Mouse (Mus musculus) stomach, postnatal 0 days (tissue): ENCODE results near the gene Sbds. TPM values are rescaled to one million over a fixed set of nuclear protein-coding genes. Genes with fewer than 3 reads are reported as not detected.

Experiments
- ATAC-seq: fragments of 200-750 bp; cut with Nextera tagmentation; 2 replicates; pipeline ENCODE4 v1.8.0; 2017; ENCODE audit not compliant: low FRiP score, low TSS enrichment
- DNase-seq: peaks from one replicate; pipeline ENCODE4 v3.0.0-alpha.2; 2016; ENCODE audit warnings: low spot score
- H3K27ac ChIP-seq: fragments of 300-500 bp; sonication (generic); replicated peaks from 2 replicates; pipeline ENCODE4 v1.5.1; 2014; ENCODE audit warnings: mild to moderate bottlenecking, control low read depth
- H3K27me3 ChIP-seq: fragments of 300-500 bp; sonication (generic); 2 replicates; pipeline ENCODE4 v1.6.1; 2014; ENCODE audit warnings: low read length; ENCODE audit not compliant: control insufficient read depth, insufficient read depth
- H3K36me3 ChIP-seq: fragments of 300-500 bp; sonication (generic); 2 replicates; pipeline ENCODE4 v1.6.1; 2014; ENCODE audit warnings: low read length, mixed read lengths; ENCODE audit not compliant: control insufficient read depth, insufficient read depth
- H3K4me1 ChIP-seq: fragments of 300-500 bp; sonication (generic); replicated peaks from 2 replicates; pipeline ENCODE4 v1.6.1; 2014; ENCODE audit warnings: antibody characterized with exemption; ENCODE audit not compliant: control insufficient read depth, insufficient read depth
- H3K4me2 ChIP-seq: fragments of 300-500 bp; sonication (generic); replicated peaks from 2 replicates; pipeline ENCODE4 v1.6.1; 2014; ENCODE audit warnings: low read depth, mild to moderate bottlenecking, control low read depth, moderate library complexity
- H3K4me3 ChIP-seq: fragments of 300-500 bp; sonication (generic); 2 replicates; pipeline ENCODE4 v1.5.1; 2014; ENCODE audit warnings: low read depth, low read length, control low read depth
- H3K9ac ChIP-seq: fragments of 300-500 bp; sonication (generic); 2 replicates; pipeline ENCODE4 v1.6.1; 2014; ENCODE audit warnings: mild to moderate bottlenecking, low read length, control low read depth, mixed read lengths
- H3K9me3 ChIP-seq: fragments of 300-500 bp; sonication (generic); 2 replicates; pipeline ENCODE4 v1.6.1; 2016; ENCODE audit warnings: low read length; ENCODE audit not compliant: control insufficient read depth
- CTCF ChIP-seq: IDR thresholded peaks from 2 replicates; pipeline ENCODE4 v1.5.1; 2016; ENCODE audit warnings: antibody characterized with exemption, low read depth, mild to moderate bottlenecking, moderate library complexity
- EP300 ChIP-seq: optimal IDR thresholded peaks from 2 replicates; pipeline ENCODE3; 2016; ENCODE audit warnings: antibody characterized with exemption
- WGBS: fragments of 180-500 bp; shearing (Covaris S2); extraction: QIAGEN DNeasy Blood & Tissue Kit; methylation state at CpG from one replicate; pipeline ENCODE4 v1.1.7; 2014; 5-methylcytosine and 5-hydroxymethylcytosine counted together
- polyA plus RNA-seq: library from polyadenylated mRNA; unstranded; fragments of >200 nt; fragmentation: Nextera tagmentation; extraction: Ambion mirVana; gene quantifications from 2 replicates; pipeline ENCODE4 v1.2.1, GENCODE M21; 2015

Sbds gene
- 72.0 and 76.2 TPM in 2 replicates for polyA plus RNA-seq

DNA sequence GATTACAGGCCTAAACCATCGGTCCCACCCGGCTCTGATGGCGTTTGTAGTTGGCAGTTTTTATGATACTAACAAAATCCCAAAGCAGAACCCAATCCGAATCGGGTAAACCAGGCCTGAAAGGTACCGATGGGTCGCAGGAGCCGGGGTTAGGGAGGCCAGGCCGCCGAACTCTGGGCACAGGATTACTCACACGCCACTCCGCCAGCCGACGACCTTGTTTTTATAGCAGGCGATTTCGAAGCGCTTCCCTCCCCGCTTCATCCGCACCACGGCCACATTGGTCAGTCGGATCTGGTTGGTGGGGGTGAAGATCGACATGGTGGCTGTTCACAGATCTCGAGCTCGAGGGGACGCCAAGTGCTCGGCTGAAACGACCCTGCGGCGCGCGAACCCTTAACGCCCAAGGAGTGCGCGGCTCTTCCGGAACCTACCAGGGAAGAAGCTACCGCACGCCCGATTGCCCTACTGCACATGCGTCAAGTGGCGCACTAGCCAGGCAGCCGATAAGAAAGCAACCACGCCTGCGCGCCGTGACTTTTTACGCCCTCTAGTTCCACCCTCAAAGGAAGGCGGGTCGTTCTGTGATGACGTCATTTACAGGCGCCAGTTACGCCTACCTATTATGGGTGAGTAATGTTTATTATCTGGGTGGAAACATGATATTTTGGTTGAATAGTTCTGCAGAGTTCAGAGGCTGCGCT, at the start of gene Sbds, which contains the start of gene Tyw1:
Sbds (minus strand) TSS at position 514 of the 704 bp plus-strand sequence.
Tyw1 (plus strand) TSS at position 603 of the 704 bp plus-strand sequence.
- H3K4me3 ChIP-seq, result peak within 1 kb of the TSS; percentile 75
- peaks cover 3% of the 10 kb centered on the region; the same call in 1 of the 2 replicates for H3K36me3 ChIP-seq
- peak within 1 kb of the TSS; percentile 95 for H3K27ac ChIP-seq
- peak; percentile 92 for ATAC-seq
- TF ChIP-seq CTCF (peak; percentile 19; the same call in 1 of the 2 replicates), EP300 (no peak)
- under 1% methylated on average over 52 of the region's 52 CpGs for WGBS
- no peaks in the 10 kb centered on the region for H3K9me3 ChIP-seq
- H3K4me1 ChIP-seq, result no peaks in the 10 kb centered on the region; the same call in 1 of the 2 replicates
- H3K27me3 ChIP-seq, result no peaks in the 10 kb centered on the region
- DNase-seq, result peak; percentile 98
- peak within 1 kb of the TSS; percentile 86 for H3K9ac ChIP-seq
- peak within 1 kb of the TSS; percentile 68 for H3K4me2 ChIP-seq

DNA sequence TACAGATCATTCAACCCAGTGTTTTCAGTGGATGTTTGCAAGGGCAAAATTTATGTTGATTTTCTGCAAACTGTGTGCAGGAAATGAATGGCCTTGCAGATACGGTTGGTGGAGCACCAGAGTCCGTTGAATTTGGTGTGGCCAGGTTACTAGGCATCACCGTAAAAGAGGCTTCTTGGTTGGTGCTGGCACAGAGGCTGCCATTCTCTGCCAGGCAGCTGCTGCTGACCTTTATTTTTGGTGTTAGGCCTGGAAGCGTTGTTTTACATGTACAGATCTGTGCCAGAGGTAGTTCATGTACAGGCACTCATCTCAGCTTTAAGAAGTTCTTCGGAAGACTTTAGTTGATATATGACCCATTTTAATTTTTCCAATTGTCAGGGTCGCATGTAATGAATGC, 48.3 kb upstream of the Sbds start:
- TF ChIP-seq CTCF (no peak), EP300 (no peak)

DNA sequence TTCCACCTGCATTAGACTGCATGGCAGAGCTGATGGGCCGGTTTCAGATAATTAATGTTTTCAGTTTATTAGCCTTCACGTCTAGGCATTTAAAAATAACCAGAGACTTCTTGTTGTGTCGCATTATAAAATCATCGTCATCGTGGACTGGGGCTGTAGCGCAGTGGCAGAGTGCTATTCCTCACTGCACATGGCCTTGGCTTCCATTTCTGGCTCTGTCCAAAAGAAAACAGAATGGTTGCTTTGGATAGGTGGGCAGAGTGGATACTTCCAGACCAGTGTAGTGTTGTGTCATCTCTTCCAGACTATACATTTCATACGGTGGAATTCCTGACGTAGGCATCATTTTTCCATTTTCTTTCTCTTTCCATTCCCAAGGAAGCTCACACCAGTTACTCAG, 44.2 kb upstream of the Sbds start:
- ATAC-seq (no peak), DNase-seq (no peak)
- H3K4me3 ChIP-seq, result no peak overlapping the region
- H3K4me1 ChIP-seq, result no peaks in the 10 kb centered on the region
- WGBS, result 93% methylated on average over 8 of the region's 8 CpGs
- no peaks in the 10 kb centered on the region; the same call in none of the 2 replicates for H3K36me3 ChIP-seq
- H3K27ac ChIP-seq, result no peak overlapping the region
- no peak for TF ChIP-seq EP300
- no peak for TF ChIP-seq CTCF
- H3K4me2 ChIP-seq, result no peak overlapping the region
- no peaks in the 10 kb centered on the region for H3K9me3 ChIP-seq
- H3K27me3 ChIP-seq, result no peaks in the 10 kb centered on the region
- H3K9ac ChIP-seq, result no peak overlapping the region

More for the DNA sequence above, 48.3 kb upstream of the Sbds start:
- no peak overlapping the region for H3K27ac ChIP-seq
- no peak overlapping the region for H3K4me3 ChIP-seq
- DNase-seq (no peak), ATAC-seq (no peak)
- no peaks in the 10 kb centered on the region for H3K27me3 ChIP-seq
- H3K36me3 ChIP-seq, result no peaks in the 10 kb centered on the region; the same call in 1 of the 2 replicates
- H3K9me3 ChIP-seq, result no peaks in the 10 kb centered on the region
- H3K9ac ChIP-seq, result no peak overlapping the region
- H3K4me2 ChIP-seq, result no peak overlapping the region
- WGBS, result 76% methylated on average over 6 of the region's 6 CpGs
- H3K4me1 ChIP-seq, result no peaks in the 10 kb centered on the region

DNA sequence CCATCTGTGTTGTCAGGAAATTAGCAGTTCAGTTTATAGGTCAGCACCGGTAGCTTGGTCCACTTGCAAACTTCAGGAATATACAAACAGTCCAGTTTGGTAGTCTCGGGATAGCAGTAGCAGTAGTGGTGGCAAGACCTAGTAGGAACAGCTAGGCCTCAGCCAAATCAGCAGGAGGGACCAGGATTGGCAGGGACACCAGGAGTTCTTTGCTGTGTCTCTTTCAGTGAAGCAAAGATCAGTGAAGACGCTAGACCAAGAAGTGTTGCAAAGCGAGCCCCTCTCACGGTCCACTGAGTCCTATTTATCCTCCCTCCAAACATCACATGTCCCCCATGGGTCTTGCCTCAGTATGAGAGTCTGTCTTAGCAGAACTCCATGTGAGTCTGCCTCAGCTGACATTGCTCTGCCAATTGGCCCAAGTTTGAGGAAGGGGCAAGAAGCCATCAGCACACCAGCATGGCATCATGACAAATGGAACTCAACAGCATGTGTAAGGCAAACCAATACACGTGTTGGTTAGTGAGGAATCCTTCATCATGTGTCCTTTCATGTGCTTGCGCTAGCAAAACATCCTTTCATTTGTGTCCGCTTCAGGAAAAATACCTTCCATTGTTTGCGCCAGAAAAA, 43.6 kb upstream of the Sbds start:
- Histone ChIP-seq H3K36me3 (no peaks in the 10 kb centered on the region; the same call in none of the 2 replicates), H3K9ac (no peak overlapping the region), H3K27me3 (no peaks in the 10 kb centered on the region), H3K4me2 (no peak overlapping the region), H3K9me3 (no peaks in the 10 kb centered on the region), H3K4me1 (no peaks in the 10 kb centered on the region), H3K27ac (no peak overlapping the region), H3K4me3 (no peak overlapping the region)
- TF ChIP-seq CTCF (no peak), EP300 (no peak)
- ATAC-seq (no peak), DNase-seq (no peak)
- WGBS, result 94% methylated on average over 9 of the region's 9 CpGs

DNA sequence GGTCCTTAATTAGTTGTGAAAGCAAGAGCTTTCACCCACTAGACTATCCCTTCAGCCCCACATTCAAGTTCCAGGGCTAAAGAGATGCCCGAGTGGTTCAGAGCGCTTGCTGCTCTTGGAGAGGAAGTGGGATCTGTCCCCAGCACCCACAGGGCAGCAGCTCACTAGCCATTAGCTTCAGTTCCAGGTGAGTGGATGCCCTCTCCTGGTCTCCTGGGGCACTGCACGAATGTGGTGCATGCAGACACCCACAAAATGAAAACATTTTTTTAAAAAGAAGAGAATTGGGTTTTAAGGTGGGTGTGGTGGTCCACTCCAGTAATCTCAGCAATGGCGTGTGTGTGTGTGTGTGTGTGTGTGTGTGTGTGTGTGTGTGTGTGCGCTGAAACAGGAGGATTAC, 40.7 kb upstream of the Sbds start:
- Histone ChIP-seq H3K4me2 (no peak overlapping the region), H3K9me3 (no peaks in the 10 kb centered on the region), H3K4me3 (no peak overlapping the region), H3K9ac (no peak overlapping the region), H3K27me3 (no peaks in the 10 kb centered on the region), H3K27ac (no peak overlapping the region), H3K36me3 (peaks cover 3% of the 10 kb centered on the region), H3K4me1 (no peaks in the 10 kb centered on the region)
- ATAC-seq, result no peak
- TF ChIP-seq EP300, result no peak
- TF ChIP-seq CTCF, result peak; percentile 37
- 83% methylated on average over 5 of the region's 5 CpGs for WGBS
- no peak for DNase-seq

DNA sequence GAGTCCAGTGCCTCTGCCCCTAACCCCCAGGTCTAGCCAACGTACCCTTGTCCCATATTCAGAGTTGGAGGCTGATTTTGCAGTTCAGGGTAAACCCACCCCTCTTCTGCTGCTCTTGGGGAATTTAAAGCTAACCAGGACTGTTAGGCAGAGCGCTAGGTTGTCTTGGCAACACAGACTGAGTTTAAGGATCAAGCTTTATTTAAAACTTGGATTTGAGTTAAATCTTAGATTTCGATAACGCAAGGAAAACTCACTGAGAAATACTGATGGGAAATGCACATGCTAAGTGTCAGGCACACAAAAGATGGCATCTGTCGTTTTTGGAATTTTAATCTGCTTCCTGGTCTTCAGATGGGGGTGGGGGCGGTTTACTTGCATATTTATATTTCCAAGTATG, 39.3 kb upstream of the Sbds start:
- WGBS, result 75% methylated on average over 6 of the region's 6 CpGs
- H3K4me3 ChIP-seq, result no peak overlapping the region
- H3K4me1 ChIP-seq, result no peaks in the 10 kb centered on the region
- no peak overlapping the region for H3K27ac ChIP-seq
- H3K9ac ChIP-seq, result no peak overlapping the region
- no peaks in the 10 kb centered on the region for H3K27me3 ChIP-seq
- H3K9me3 ChIP-seq, result no peaks in the 10 kb centered on the region
- ATAC-seq, result no peak
- no peak overlapping the region for H3K4me2 ChIP-seq
- no peak for DNase-seq
- peaks cover 3% of the 10 kb centered on the region for H3K36me3 ChIP-seq
- TF ChIP-seq EP300 (no peak), CTCF (no peak)
